Mouse (Mus musculus) brain, embryonic 14.5 days (tissue): Measurements from ENCODE around the gene P2rx4. TPM values are rescaled to one million over a fixed set of nuclear protein-coding genes. Genes with fewer than 3 reads are reported as not detected.

ENCODE experiments used
- DNase-seq: peaks from one replicate; pipeline ENCODE4 v3.0.0-alpha.2; 2011; ENCODE audit warnings: low read depth
- CTCF ChIP-seq: fragments of 200-500 bp; IDR thresholded peaks from 2 replicates; pipeline ENCODE4 v1.5.1; 2012; ENCODE audit warnings: inconsistent platforms, mild to moderate bottlenecking, moderate library complexity, borderline replicate concordance; ENCODE audit not compliant: insufficient read depth, insufficient read length; ENCODE audit errors: extremely low read depth
- POLR2A ChIP-seq: fragments of 200-500 bp; IDR thresholded peaks from 2 replicates; pipeline ENCODE4 v1.6.1; 2012; ENCODE audit warnings: mild to moderate bottlenecking, inconsistent platforms, borderline replicate concordance; ENCODE audit not compliant: poor library complexity, insufficient read depth, insufficient read length, severe bottlenecking; ENCODE audit errors: extremely low read depth
- polyA plus RNA-seq: library from polyadenylated mRNA; depleted of rRNA; stranded (reverse); fragments of >200 nt; gene quantifications from 2 replicates; pipeline ENCODE4 v1.2.3, GENCODE M21; 2012

P2rx4 gene
- polyA plus RNA-seq, 1 experiment = 13.1 TPM

DNA sequence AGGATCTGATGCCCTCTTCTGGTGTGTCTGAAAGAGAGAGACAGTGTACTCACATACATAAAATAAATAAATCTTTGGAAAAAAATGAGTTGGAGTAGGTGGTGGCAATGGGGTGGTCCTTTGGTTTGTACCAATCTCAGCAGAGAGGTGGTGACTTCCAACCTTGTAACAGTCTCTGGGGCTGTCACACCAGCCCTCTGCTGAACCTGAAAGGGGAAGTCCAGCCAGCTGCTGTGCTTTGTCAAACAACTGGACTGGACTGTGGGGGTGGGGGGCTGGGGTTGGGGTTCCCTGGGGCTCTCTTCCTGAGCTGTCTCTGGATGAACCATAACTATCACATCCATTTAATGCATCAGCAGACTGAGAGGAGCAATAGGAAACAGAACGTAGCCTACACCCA is 8.4 kb downstream of the P2rx4 start:
- no peak for DNase-seq
- TF ChIP-seq CTCF = no peak
- TF ChIP-seq POLR2A = no peak

DNA sequence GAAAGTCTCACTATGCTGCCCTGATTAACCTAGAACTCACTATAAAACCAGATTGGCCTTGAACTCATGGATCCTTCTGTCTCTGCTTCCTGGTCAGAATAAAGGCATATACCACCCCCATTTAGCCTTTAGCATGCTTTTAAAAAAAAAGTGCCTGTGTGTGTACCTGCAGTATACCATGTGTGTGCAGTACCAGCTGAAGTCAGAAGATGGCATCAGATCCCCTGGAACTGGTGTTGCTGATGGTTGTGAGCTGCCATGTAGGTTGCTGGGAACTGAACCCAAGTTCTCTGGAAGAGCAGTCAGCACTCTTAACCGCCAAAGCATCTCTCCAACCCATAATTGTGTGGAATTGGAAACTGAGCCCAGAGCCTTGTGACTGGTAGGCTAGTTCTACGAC is 9.4 kb downstream of the P2rx4 start:
- no peak for DNase-seq
- TF ChIP-seq POLR2A = no peak
- TF ChIP-seq CTCF = no peak

GRCm38 (mm10) chr5:122718400-122718799 is 11.1 kb downstream of the P2rx4 start:
- no peak for DNase-seq
- no peak for TF ChIP-seq POLR2A
- no peak for TF ChIP-seq CTCF

DNA sequence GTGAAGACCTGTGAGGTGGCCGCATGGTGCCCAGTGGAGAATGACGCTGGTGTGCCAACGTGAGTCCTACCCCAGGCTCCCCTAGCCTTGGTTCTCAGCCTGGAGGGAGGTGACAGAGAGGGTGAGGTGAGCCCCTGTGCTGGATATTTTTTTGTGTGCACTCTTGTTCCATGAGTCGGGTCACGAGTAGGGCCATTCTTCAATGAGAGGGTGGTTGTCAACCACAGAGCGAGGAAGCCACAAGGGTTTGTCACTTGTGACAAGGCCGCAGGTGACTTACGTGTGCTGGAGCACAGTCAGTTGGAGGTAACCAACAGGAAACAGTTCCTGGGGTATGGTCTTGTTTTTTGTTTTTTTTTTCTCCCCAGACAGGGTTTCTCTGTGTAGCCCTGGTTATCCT is 11.8 kb downstream of the P2rx4 start:
- DNase-seq = no peak
- no peak for TF ChIP-seq CTCF

DNA sequence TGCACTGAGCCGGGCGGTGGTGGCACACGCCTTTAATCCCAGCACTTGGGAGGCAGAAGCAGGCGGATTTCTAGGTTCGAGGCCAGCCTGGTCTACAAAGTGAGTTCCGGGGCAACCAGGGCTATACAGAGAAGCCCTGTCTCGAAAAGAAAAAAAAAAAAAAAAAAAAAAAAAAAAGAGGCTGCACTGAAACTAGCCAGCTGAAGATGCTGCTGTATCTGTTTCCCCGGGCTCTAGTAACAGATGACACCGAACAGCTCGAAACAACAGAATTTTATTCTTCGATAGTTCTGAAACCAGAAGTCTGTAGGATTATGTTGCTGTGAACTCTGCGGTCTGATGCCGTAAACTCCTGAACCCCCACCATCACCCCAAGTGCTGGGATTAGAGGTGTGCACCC is 18.1 kb downstream of the P2rx4 start:
- TF ChIP-seq CTCF = no peak
- no peak for TF ChIP-seq POLR2A
- no peak for DNase-seq

DNA sequence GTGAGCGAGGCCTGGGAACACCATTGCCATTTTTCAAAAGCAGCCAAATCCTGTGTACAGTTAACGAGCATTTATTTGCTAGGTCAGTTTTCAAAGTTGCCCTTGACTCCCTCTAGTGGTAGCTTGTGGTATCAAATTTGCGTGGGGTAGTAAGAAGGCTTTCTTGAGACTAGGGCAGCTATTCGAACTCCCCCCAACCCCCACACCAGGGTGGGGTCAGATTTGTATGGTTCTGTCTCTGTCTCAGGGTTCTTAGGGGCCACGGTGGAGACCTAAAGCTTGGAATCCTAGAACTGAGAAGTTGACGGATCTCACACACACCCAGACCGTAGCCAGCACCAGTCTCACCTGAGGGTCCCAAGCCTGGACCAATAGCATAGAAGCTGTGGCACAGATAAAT is 18.7 kb downstream of the P2rx4 start:
- peak; percentile 92 for DNase-seq
- TF ChIP-seq CTCF (peak; percentile 81; the same call in 1 of the 2 replicates), POLR2A (no peak)

DNA sequence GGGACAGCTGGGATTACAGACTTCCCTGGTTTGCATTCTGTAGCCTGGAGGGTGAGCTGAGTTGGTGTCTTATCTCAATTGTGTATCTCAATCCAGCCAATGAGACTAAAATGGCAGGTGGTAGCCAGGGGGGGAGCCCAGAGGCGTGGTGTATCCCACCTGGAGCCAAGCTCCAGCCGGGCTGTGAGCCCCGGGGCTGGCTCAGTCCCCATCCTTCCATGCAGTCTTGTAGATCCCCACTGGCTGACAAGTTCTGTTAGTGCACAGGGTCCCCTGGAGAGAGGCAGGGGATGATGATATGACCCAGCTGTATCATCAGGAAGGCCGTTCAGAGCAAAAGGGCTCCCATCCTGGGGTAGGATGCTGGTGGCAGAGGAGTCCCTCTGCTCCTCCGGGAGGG is 19.3 kb downstream of the P2rx4 start:
- TF ChIP-seq CTCF = no peak
- TF ChIP-seq POLR2A = no peak
- no peak for DNase-seq

DNA sequence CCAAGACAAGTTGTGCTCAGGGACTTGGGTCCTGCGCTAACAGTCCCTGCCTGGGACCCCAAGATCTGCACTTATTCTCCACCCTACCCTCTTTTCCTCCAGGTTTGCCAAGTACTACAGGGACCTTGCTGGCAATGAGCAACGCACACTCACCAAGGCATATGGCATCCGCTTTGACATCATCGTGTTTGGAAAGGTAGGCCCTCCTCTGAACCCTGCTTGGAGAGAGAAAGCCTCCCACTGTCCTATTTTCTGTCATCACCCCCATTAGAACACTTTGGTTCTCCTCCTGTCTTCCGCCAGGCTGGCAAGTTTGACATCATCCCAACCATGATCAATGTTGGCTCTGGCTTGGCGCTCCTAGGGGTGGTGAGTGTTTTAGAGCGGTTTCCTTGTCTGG is 19.8 kb downstream of the P2rx4 start:
- DNase-seq = no peak
- TF ChIP-seq POLR2A = no peak
- no peak for TF ChIP-seq CTCF

- no peak for TF ChIP-seq CTCF
- TF ChIP-seq POLR2A = no peak
- DNase-seq = no peak
Measured at GRCm38 (mm10) chr5:122730776-122731175, 23.4 kb downstream of the P2rx4 start.

DNA sequence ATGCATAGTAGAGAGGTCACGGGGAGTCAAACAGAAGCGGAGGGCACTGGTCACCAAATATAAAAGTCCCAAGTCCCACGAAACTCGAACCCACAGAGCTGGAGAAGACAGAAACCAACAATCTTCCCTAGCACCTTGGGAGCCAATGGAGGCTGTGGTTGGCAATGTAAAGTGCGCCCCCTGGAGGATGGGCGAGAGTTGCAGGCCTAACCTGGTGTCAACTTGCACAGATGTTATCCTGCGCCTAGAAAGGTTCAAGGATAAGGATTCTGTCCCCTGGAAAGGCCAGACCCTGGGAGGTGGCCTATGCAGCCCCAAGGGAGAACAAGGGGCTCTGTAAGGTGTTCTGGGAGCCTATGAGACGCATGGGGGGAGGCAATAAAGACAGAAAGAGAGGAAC is 24.0 kb downstream of the P2rx4 start:
- no peak for DNase-seq
- TF ChIP-seq POLR2A = no peak
- TF ChIP-seq CTCF = peak; percentile 65

GRCm38 (mm10) chr5:122731991-122732673 is 24.8 kb downstream of the P2rx4 start:
- DNase-seq = peak; percentile 24
- no peak for TF ChIP-seq POLR2A
- TF ChIP-seq CTCF = no peak

DNA sequence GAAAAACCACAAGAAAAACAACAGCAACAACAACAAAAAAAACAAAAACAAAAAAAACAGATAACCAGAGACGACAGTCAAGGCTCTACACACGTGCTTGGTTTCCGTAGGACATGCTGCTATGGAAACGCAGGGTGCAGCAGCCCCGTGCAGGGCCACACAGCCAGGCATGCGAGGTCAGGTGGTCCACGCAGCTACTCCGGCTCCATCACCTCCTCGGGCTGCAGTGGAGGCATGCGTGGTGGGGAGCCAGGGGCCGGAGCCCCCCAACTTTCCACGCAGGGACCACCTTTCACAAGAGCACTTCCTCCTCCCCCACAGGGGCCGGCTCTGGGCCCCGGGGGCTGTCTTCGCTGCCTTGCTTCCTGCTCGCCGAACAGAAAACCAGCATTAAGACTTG is 26.5 kb downstream of the P2rx4 start:
- DNase-seq = no peak
- no peak for TF ChIP-seq POLR2A
- TF ChIP-seq CTCF = no peak

DNA sequence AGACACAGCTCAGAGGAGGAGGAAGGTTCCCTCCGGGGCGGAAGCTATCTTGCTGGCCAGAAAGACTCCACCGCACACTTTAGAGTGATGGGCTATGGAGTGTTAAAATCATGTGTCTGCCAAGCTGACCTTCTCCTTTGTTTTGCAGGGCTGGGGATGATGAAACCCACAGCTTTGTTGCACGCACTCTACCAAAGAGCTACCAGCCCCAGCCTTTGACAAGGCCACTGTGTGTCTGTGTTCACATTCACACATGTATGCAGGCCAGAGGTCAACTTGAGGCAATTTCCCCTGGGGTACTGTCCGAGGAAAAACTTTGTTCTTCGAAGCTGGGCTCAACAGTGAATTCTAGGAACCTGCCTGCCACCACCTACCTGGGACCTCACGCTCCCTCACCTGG is 28.5 kb downstream of the P2rx4 start:
- TF ChIP-seq CTCF (no peak), POLR2A (no peak)
- DNase-seq = no peak

DNA sequence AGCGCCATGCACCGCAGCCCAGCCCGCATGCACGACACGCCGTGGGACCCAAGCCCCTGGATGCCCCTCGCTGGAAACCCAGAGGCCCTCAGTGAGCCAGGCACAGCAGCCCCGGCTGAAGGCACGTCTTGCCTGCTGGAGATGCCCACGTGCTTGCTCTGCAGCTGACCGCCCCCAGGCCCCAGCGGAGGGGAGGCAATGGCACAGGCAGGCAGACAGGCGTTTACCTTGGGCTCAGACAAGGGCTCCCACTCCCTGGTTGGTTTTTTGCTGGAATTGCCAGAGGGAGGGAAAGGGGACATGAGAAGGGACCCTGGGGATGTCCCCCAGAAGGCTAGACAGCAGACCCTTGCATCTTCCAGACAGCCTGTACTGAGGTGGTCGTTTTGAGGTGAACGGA is 29.4 kb downstream of the P2rx4 start:
- TF ChIP-seq CTCF = no peak
- no peak for TF ChIP-seq POLR2A
- no peak for DNase-seq
